Mouse (Mus musculus): ENCODE results near the gene Etl4. TPM values are rescaled to one million over a fixed set of nuclear protein-coding genes. Genes with fewer than 3 reads are reported as not detected.

Gene Etl4
- total and polyA plus RNA-seq, 2 experiments from 2014 or later = 7.6 to 20.6 TPM

DNA sequence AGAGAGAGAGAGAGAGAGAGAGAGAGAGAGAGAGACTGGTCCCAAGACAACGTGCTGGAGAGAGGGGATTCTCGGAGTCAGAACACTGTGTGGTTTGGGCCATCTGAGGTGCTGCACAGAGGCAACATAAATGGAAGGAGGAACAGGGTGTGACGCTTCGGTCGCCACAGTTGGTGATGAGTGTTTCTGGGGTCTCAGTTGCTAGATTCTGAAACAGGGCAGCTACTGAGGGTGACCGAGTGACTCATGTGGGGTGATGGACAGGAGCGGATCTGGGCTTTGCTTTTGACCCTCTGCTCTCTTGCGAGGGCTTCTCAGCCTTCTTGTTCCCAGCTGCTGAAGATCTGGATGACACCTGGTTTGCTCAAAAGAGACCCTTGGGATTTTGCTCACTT lies 1.2 kb downstream of the Etl4 start:
- ATAC-seq (ENCODE audit: insufficient read depth, low read depth) (no peak), DNase-seq (ENCODE audit: low spot score) (no peak)
- Histone ChIP-seq H3K9me3 (replicated peaks; ENCODE audit: control insufficient read depth, low read length) (no peaks in the 10 kb centered on the region), H3K9ac (replicated peaks; ENCODE audit: low read depth, low read length) (no peak overlapping the region), H3K4me3 (ENCODE audit: low read depth, low read length) (no peak overlapping the region), H3K4me2 (ENCODE audit: low read depth, low read length) (no peak overlapping the region), H3K27me3 (ENCODE audit: control insufficient read depth, insufficient read depth, low read length) (peaks cover 26% of the 10 kb centered on the region), H3K27ac (ENCODE audit: low read depth) (no peak overlapping the region), H3K36me3 (replicated peaks; ENCODE audit: control insufficient read depth, insufficient read depth, low read length) (no peaks in the 10 kb centered on the region), H3K4me1 (ENCODE audit: control insufficient read depth, insufficient read depth) (0 out of 2 replicates have a peak, but pooled peaks cover 6% of the 10 kb centered on the region)
- WGBS = 3% methylated on average over 8 of the region's 8 CpGs
- TF ChIP-seq CTCF (IDR thresholded peaks at IDR 0.05; ENCODE audit: low read depth) (no peak), EP300 (IDR thresholded peaks at IDR 0.05; ENCODE audit: low read depth) (no peak)

- Histone ChIP-seq H3K36me3 (replicated peaks; ENCODE audit: control insufficient read depth, insufficient read depth, low read length) (no peaks in the 10 kb centered on the region), H3K9ac (replicated peaks; ENCODE audit: low read depth, low read length) (no peak overlapping the region), H3K27me3 (ENCODE audit: control insufficient read depth, insufficient read depth, low read length) (no peaks in the 10 kb centered on the region), H3K4me2 (ENCODE audit: low read depth, low read length) (no peak overlapping the region), H3K4me3 (ENCODE audit: low read depth, low read length) (no peak overlapping the region), H3K27ac (ENCODE audit: low read depth) (no peak overlapping the region), H3K9me3 (replicated peaks; ENCODE audit: control insufficient read depth, low read length) (no peaks in the 10 kb centered on the region), H3K4me1 (ENCODE audit: control insufficient read depth, insufficient read depth) (no peaks in the 10 kb centered on the region)
- TF ChIP-seq EP300 (IDR thresholded peaks at IDR 0.05; ENCODE audit: low read depth) (no peak), CTCF (IDR thresholded peaks at IDR 0.05; ENCODE audit: low read depth) (peak; percentile 77)
- ATAC-seq (ENCODE audit: insufficient read depth, low read depth) (no peak), DNase-seq (ENCODE audit: low spot score) (peak; percentile 11)
- 26% methylated on average over 6 of the region's 6 CpGs for WGBS
Measured at GRCm38 (mm10) chr2:19919190-19919589, 9.6 kb downstream of the Etl4 start.

DNA sequence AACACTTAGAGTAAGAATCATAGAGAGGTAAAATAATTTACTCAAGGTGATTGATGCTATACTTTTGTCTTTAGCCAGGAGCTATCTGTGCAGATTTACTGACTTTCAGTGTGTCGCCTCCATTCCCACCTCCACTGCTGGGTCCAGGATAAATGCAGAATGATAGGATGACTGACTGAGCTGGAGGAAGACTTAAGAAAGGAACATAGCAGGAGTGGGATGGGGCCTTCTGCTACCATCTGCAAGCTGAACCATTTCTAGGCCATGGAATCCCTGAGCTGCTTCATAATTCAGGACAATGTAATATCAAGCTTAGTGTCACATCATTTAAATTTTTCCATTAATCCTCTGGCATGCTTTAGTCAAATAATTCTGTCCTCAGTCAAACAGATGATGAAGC lies 20.4 kb downstream of the Etl4 start:
- Histone ChIP-seq H3K27me3 (ENCODE audit: control insufficient read depth, insufficient read depth, low read length) (no peaks in the 10 kb centered on the region), H3K36me3 (replicated peaks; ENCODE audit: control insufficient read depth, insufficient read depth, low read length) (no peaks in the 10 kb centered on the region), H3K4me3 (ENCODE audit: low read depth, low read length) (no peak overlapping the region), H3K9ac (replicated peaks; ENCODE audit: low read depth, low read length) (no peak overlapping the region), H3K4me1 (ENCODE audit: control insufficient read depth, insufficient read depth) (no peaks in the 10 kb centered on the region), H3K9me3 (replicated peaks; ENCODE audit: control insufficient read depth, low read length) (no peaks in the 10 kb centered on the region), H3K4me2 (ENCODE audit: low read depth, low read length) (no peak overlapping the region), H3K27ac (ENCODE audit: low read depth) (no peak overlapping the region)
- DNase-seq (ENCODE audit: low spot score) (no peak), ATAC-seq (ENCODE audit: insufficient read depth, low read depth) (no peak)
- no peak for TF ChIP-seq EP300 (IDR thresholded peaks at IDR 0.05; ENCODE audit: low read depth)
- WGBS = 89% methylated on average over 1 of the region's 1 CpGs

- 90% methylated on average over 1 of the region's 1 CpGs for WGBS
Measured at GRCm38 (mm10) chr2:19933836-19934235, 24.3 kb downstream of the Etl4 start.

DNA sequence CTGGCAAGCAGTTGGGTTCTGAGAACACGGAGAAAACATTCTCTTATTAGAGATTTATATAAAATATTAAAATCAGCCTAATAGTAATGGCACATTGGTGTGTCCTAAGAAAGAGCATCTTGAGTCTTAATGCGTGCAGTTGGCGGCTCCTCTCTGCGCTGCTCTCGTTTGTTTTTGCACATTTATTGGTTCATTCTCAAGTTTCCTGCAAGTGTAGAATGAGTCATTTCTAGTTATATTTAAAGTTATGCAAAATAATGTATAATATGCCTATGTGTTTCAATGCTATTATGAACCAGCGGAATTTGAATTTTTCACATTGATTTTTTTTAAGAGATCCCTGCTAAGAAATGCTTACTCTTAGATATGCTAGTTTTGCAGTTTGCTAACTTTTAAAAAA lies 35.6 kb downstream of the Etl4 start:
- ATAC-seq (ENCODE audit: insufficient read depth, low read depth) (no peak), DNase-seq (ENCODE audit: low spot score) (no peak)
- no peak overlapping the region for H3K4me2 ChIP-seq (ENCODE audit: low read depth, low read length)
- 86% methylated on average over 6 of the region's 6 CpGs for WGBS
- TF ChIP-seq CTCF (IDR thresholded peaks at IDR 0.05; ENCODE audit: low read depth) (no peak), EP300 (IDR thresholded peaks at IDR 0.05; ENCODE audit: low read depth) (no peak)
- H3K4me3 ChIP-seq (ENCODE audit: low read depth, low read length) = no peak overlapping the region
- no peak overlapping the region for H3K27ac ChIP-seq (ENCODE audit: low read depth)
- no peak overlapping the region for H3K9ac ChIP-seq (replicated peaks; ENCODE audit: low read depth, low read length)
- H3K9me3 ChIP-seq (replicated peaks; ENCODE audit: control insufficient read depth, low read length) = no peaks in the 10 kb centered on the region
- H3K4me1 ChIP-seq (ENCODE audit: control insufficient read depth, insufficient read depth) = no peaks in the 10 kb centered on the region
- H3K27me3 ChIP-seq (ENCODE audit: control insufficient read depth, insufficient read depth, low read length) = no peaks in the 10 kb centered on the region
- no peaks in the 10 kb centered on the region for H3K36me3 ChIP-seq (replicated peaks; ENCODE audit: control insufficient read depth, insufficient read depth, low read length)

More at GRCm38 (mm10) chr2:19933836-19934235, 24.3 kb downstream of the Etl4 start:
- DNase-seq (ENCODE audit: low spot score) (no peak), ATAC-seq (ENCODE audit: insufficient read depth, low read depth) (no peak)
- H3K27ac ChIP-seq (ENCODE audit: low read depth) = no peak overlapping the region
- TF ChIP-seq CTCF (IDR thresholded peaks at IDR 0.05; ENCODE audit: low read depth) (no peak), EP300 (IDR thresholded peaks at IDR 0.05; ENCODE audit: low read depth) (no peak)
- H3K4me2 ChIP-seq (ENCODE audit: low read depth, low read length) = no peak overlapping the region
- no peak overlapping the region for H3K9ac ChIP-seq (replicated peaks; ENCODE audit: low read depth, low read length)
- H3K4me1 ChIP-seq (ENCODE audit: control insufficient read depth, insufficient read depth) = no peaks in the 10 kb centered on the region
- no peaks in the 10 kb centered on the region for H3K9me3 ChIP-seq (replicated peaks; ENCODE audit: control insufficient read depth, low read length)
- H3K36me3 ChIP-seq (replicated peaks; ENCODE audit: control insufficient read depth, insufficient read depth, low read length) = no peaks in the 10 kb centered on the region
- no peaks in the 10 kb centered on the region for H3K27me3 ChIP-seq (ENCODE audit: control insufficient read depth, insufficient read depth, low read length)
- no peak overlapping the region for H3K4me3 ChIP-seq (ENCODE audit: low read depth, low read length)

DNA sequence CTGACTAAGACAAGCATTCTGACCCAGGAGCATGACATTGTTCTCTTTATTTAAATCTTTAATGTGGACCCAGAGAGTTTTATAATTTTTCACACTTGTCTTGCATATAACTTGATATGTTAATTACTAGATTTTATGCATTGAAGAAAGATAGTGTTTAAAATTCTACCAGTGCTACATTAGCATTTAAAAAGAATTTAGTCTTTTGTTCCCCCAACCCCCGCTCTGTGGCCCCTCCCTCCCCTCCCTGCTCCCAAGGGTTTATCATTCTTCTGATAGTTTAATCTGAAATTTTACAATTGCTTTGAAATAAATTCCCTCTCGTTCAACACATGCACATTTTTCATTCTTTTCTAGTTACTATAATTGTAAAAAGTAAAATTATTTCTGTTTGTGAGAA lies 43.4 kb downstream of the Etl4 start:
- no peaks in the 10 kb centered on the region for H3K9me3 ChIP-seq (replicated peaks; ENCODE audit: control insufficient read depth, low read length)
- H3K27ac ChIP-seq (ENCODE audit: low read depth) = no peak overlapping the region
- no peak overlapping the region for H3K4me3 ChIP-seq (ENCODE audit: low read depth, low read length)
- DNase-seq (ENCODE audit: low spot score) = no peak
- TF ChIP-seq EP300 (IDR thresholded peaks at IDR 0.05; ENCODE audit: low read depth) (no peak), CTCF (IDR thresholded peaks at IDR 0.05; ENCODE audit: low read depth) (no peak)
- no peaks in the 10 kb centered on the region for H3K36me3 ChIP-seq (replicated peaks; ENCODE audit: control insufficient read depth, insufficient read depth, low read length)
- no peak for ATAC-seq (ENCODE audit: insufficient read depth, low read depth)
- no peaks in the 10 kb centered on the region for H3K27me3 ChIP-seq (ENCODE audit: control insufficient read depth, insufficient read depth, low read length)
- H3K4me2 ChIP-seq (ENCODE audit: low read depth, low read length) = no peak overlapping the region
- no peak overlapping the region for H3K9ac ChIP-seq (replicated peaks; ENCODE audit: low read depth, low read length)
- H3K4me1 ChIP-seq (ENCODE audit: control insufficient read depth, insufficient read depth) = no peaks in the 10 kb centered on the region
- WGBS = 64% methylated on average over 2 of the region's 2 CpGs

All from heart, postnatal 0 days (tissue).